Mouse (Mus musculus): ENCODE data around the gene Frrs1l. TPM values are rescaled to one million over a fixed set of nuclear protein-coding genes. Genes with fewer than 3 reads are reported as not detected.

The Frrs1l gene
- polyA plus RNA-seq, 1 experiment from 2014 or later: 23.8 TPM

DNA sequence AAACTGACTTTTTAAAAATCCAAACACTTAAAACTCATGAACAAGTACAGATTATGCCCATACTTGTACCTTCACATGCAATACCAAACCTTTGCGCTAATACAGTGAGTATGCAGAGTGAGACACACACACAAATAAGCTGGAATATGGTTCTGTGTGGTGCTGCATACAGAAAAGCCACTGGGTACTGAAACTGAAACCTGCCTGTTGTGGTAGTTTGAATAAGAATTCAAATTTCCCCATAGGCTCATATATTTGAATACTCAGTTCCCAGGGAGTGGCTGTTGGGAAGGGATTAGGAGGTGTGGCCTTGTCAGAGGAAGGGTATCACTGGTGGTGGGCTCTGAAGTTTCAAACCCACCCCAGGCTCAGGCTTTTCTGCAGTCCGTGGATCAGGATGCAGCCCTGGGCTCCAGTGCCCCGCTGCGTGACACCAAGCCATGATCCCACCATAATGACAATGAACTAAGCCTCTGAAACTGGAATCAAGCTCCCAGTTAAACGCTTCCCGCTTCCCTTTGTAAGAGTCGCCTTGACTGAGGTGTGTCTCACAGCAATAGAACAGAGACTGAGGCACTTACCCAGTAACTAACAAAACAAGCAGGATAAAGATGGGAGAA is 77.7 kb downstream of the Frrs1l start:
- H3K27ac ChIP-seq (ENCODE audit: low read length): no peak overlapping the region
- no peaks in the 10 kb centered on the region for H3K9me3 ChIP-seq (replicated peaks; ENCODE audit: control insufficient read depth, low read length, poor library complexity, severe bottlenecking)
- H3K4me3 ChIP-seq (ENCODE audit: low read depth, low read length): no peak overlapping the region
- no peak overlapping the region for H3K9ac ChIP-seq (ENCODE audit: low read depth, low read length)
- ATAC-seq: no peak
- H3K27me3 ChIP-seq (ENCODE audit: control insufficient read depth, insufficient read depth, low read depth, low read length): no peaks in the 10 kb centered on the region
- no peaks in the 10 kb centered on the region for H3K4me1 ChIP-seq (ENCODE audit: control insufficient read depth, insufficient read depth, low read length)
- 80% methylated on average over 7 of the region's 7 CpGs for WGBS
- H3K36me3 ChIP-seq (ENCODE audit: control insufficient read depth, insufficient read depth, low read length): peaks cover 25% of the 10 kb centered on the region
- H3K4me2 ChIP-seq (ENCODE audit: low read length): no peak overlapping the region

DNA sequence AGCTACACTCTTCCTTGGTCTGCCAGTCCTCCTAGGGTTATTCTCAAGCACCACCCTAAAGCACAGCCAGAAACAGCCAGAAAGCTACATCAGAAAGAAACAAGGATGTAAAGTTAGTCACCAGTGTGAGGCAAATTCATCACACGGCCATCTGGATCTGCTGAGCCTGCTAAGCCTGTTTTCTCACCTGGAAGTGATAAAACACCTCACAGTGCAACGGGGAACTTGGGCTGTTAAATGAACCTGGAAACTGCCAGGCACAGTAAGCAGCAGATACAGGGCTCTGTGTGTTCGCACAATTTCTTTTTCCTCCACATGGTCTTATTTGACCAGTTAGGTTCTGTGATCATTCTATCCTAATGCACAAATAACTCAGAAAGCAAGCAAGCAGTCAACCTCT is 80.6 kb downstream of the Frrs1l start:
- H3K27me3 ChIP-seq (ENCODE audit: control insufficient read depth, insufficient read depth, low read depth, low read length): no peaks in the 10 kb centered on the region
- 91% methylated on average over 3 of the region's 3 CpGs for WGBS
- peaks cover 12% of the 10 kb centered on the region for H3K36me3 ChIP-seq (ENCODE audit: control insufficient read depth, insufficient read depth, low read length)
- no peak overlapping the region for H3K4me3 ChIP-seq (ENCODE audit: low read depth, low read length)
- H3K9me3 ChIP-seq (replicated peaks; ENCODE audit: control insufficient read depth, low read length, poor library complexity, severe bottlenecking): no peaks in the 10 kb centered on the region
- no peak overlapping the region for H3K4me2 ChIP-seq (ENCODE audit: low read length)
- H3K27ac ChIP-seq (ENCODE audit: low read length): no peak overlapping the region
- no peak overlapping the region for H3K9ac ChIP-seq (ENCODE audit: low read depth, low read length)
- H3K4me1 ChIP-seq (ENCODE audit: control insufficient read depth, insufficient read depth, low read length): no peaks in the 10 kb centered on the region
- ATAC-seq: no peak

DNA sequence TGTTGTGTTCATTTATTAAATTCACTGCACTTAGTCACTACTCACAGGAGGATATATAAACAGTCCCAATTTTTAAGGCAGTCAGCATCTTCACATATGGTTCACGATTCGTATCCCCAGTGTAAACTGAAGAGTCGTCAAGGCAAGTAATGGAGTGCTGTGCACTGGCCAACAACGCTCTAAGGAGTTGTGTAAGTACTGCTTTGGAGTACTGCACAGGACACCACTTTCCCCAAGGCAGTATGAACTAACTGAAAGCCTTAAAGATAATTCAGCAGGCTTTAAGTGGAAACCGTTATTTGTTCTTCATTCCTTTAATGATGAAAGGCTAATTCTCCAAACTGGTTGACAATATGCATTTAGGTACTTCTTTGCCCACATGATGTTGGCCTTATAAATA is 82.5 kb downstream of the Frrs1l start:
- Histone ChIP-seq H3K9ac (ENCODE audit: low read depth, low read length) (no peak overlapping the region), H3K9me3 (replicated peaks; ENCODE audit: control insufficient read depth, low read length, poor library complexity, severe bottlenecking) (no peaks in the 10 kb centered on the region), H3K4me1 (ENCODE audit: control insufficient read depth, insufficient read depth, low read length) (no peaks in the 10 kb centered on the region), H3K27me3 (ENCODE audit: control insufficient read depth, insufficient read depth, low read depth, low read length) (no peaks in the 10 kb centered on the region), H3K4me2 (ENCODE audit: low read length) (no peak overlapping the region), H3K36me3 (ENCODE audit: control insufficient read depth, insufficient read depth, low read length) (peaks cover 16% of the 10 kb centered on the region), H3K4me3 (ENCODE audit: low read depth, low read length) (no peak overlapping the region), H3K27ac (ENCODE audit: low read length) (no peak overlapping the region)
- no peak for ATAC-seq
- WGBS: 95% methylated on average over 5 of the region's 5 CpGs

Other genes starting within 250 kb of the Frrs1l start
- not detected in 2 replicates for gene Actl7b, start 248.9 kb downstream of the Frrs1l start, polyA plus RNA-seq (2015; fragmentation: Nextera tagmentation; extraction: Ambion mirVana)
- gene Actl7a, start 247.0 kb downstream of the Frrs1l start, polyA plus RNA-seq (2015; fragmentation: Nextera tagmentation; extraction: Ambion mirVana): not detected in 2 replicates
- gene Elp1, start 188.1 kb downstream of the Frrs1l start, polyA plus RNA-seq (2015; fragmentation: Nextera tagmentation; extraction: Ambion mirVana): 64.0 and 64.7 TPM in 2 replicates
- 14.0 and 16.0 TPM in 2 replicates for gene Fam206a, start 188.0 kb downstream of the Frrs1l start, polyA plus RNA-seq (2015; fragmentation: Nextera tagmentation; extraction: Ambion mirVana)
- gene Ctnnal1, start 125.2 kb downstream of the Frrs1l start, polyA plus RNA-seq (2015; fragmentation: Nextera tagmentation; extraction: Ambion mirVana): 12.7 and 14.5 TPM in 2 replicates
- gene Tmem245, start 43.0 kb downstream of the Frrs1l start, polyA plus RNA-seq (2015; fragmentation: Nextera tagmentation; extraction: Ambion mirVana): 7.6 and 9.3 TPM in 2 replicates
- gene Epb41l4b, start 153.0 kb upstream of the Frrs1l start, polyA plus RNA-seq (2015; fragmentation: Nextera tagmentation; extraction: Ambion mirVana): 3.1 and 4.3 TPM in 2 replicates

Data from midbrain, embryonic 16.5 days (tissue).